In genomic region chr8:84677305-84677704, GRCm38 (mm10) we compare ENCODE assay signal across 25 mouse cellular contexts. TPM values are rescaled to one million over a fixed set of nuclear protein-coding genes. Genes with fewer than 3 reads are reported as not detected.
"Had no signal": no experiment of that assay in that cellular context is flagged by ENCODE, and none has a peak within 500 bp of the region (broad histone marks: within the 10 kb centered on the region; RNA-seq: fewer than 3 reads in every experiment).

No protein-coding gene starts in this region.

- H3K4me2 ChIP-seq: limb, embryonic 12.5 days; limb, embryonic 15.5 days; liver, embryonic 15.5 days; lung, embryonic 14.5 days; midbrain, embryonic 12.5 days; midbrain, embryonic 15.5 days; neural tube, embryonic 12.5 days; neural tube, embryonic 15.5 days had no signal

- H3K9me3 ChIP-seq: limb, embryonic 12.5 days; limb, embryonic 15.5 days; liver, embryonic 15.5 days; midbrain, embryonic 12.5 days; midbrain, embryonic 15.5 days; neural tube, embryonic 12.5 days; neural tube, embryonic 15.5 days had no signal

- H3K27me3 ChIP-seq: limb, embryonic 12.5 days; limb, embryonic 15.5 days; liver, embryonic 15.5 days; midbrain, embryonic 12.5 days; midbrain, embryonic 15.5 days; neural tube, embryonic 12.5 days; neural tube, embryonic 15.5 days had no signal

- H3K4me1 ChIP-seq: limb, embryonic 12.5 days; limb, embryonic 15.5 days; midbrain, embryonic 12.5 days; midbrain, embryonic 15.5 days; neural tube, embryonic 12.5 days had no signal

- H3K9ac ChIP-seq: limb, embryonic 12.5 days; limb, embryonic 15.5 days; liver, embryonic 15.5 days; lung, embryonic 14.5 days; midbrain, embryonic 12.5 days; midbrain, embryonic 15.5 days; neural tube, embryonic 12.5 days; neural tube, embryonic 15.5 days had no signal

- DNase-seq: kidney, adult 2 months; kidney, postnatal 25 days; layer of hippocampus, postnatal 36 days; left cerebral cortex, postnatal 4 days; lung, embryonic 14.5 days; right cerebral cortex, adult 18-20 months; right cerebral cortex, postnatal 14 days; right cerebral cortex, postnatal 4 days; thymus, adult 2 months; thymus, postnatal 14 days had no signal

- ATAC-seq: intestine, postnatal 0 days; lung, postnatal 0 days; midbrain, embryonic 15.5 days had no signal

- H3K27ac ChIP-seq: kidney, postnatal 0 days; left cerebral cortex, adult 2 months; limb, embryonic 12.5 days; limb, embryonic 15.5 days; liver, embryonic 15.5 days; macrophage; midbrain, embryonic 12.5 days; midbrain, embryonic 15.5 days; neural tube, embryonic 12.5 days; neural tube, embryonic 15.5 days; stomach, postnatal 0 days had no signal

- H3K4me3 ChIP-seq: left cerebral cortex, adult 2 months; limb, embryonic 12.5 days; limb, embryonic 15.5 days; liver, embryonic 15.5 days; midbrain, embryonic 12.5 days; midbrain, embryonic 15.5 days; neural tube, embryonic 12.5 days; neural tube, embryonic 15.5 days had no signal

RNA-seq across cellular contexts. Expression of gene G430095P16Rik, which starts 45.5 kb away (rescaled TPM):
- total RNA-seq: layer of hippocampus, adult 8-10 months; layer of hippocampus, postnatal 10 days; layer of hippocampus, postnatal 36 days; left cerebral cortex, adult 2 months; left cerebral cortex, postnatal 4 days had no signal
- polyA plus RNA-seq: macrophage had no signal
